8 mouse cellular contexts compared by ENCODE assay signal in the genomic region with DNA sequence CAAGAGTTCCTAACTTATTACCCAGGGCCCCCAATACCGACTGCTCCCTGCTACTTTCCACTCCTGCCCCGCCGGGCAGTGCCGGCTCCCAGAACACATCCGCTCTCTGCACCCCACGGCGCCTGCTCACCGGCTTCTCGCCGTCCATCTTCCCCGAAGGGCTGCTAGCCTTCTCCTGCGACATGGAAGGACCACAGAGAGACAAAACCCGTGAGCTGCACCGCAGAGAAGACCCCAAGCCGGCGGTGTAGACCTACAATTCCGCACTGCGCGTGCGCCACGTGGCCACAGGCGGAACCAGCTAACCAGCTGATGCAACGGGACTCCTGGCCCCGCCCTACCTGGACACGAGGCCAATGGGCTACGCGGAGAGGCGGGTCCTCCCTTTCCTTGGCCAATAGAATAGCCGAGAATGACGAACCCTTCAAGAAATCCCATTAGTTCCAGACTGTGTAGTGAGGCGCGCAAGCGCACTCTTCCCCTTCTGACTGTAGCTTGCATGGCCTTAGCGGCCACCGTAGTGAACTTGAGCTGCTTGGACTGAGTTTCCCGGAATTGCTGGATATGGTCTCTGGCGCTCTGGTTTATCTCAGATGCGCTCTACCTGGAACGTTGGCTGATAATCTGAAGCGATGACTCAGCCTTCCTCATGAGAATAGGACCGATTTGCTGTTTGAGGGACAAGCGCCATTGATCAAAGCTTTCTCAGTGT. TPM values are rescaled to one million over a fixed set of nuclear protein-coding genes. Genes with fewer than 3 reads are reported as not detected.
DNase-seq lines count a peak whose midpoint lies in the region; ATAC-seq and TF ChIP-seq lines count a peak whose summit lies in the region.

A gene (minus strand): TSS at position 310 of the 712 bp plus-strand sequence.

- intact Hi-C loops in heart, postnatal 25 days (cut with DNase I) = loop anchor here (10.0 kb wide), 1 partner anchor 355 kb away; no protein-coding TSS in a partner anchor

- peak within 1 kb of the TSS; percentile 98 for H3K9ac ChIP-seq in ES-E14 (ENCODE audit: insufficient read depth, low read depth, low read length, poor library complexity, severe bottlenecking)
- peak within 1 kb of the TSS; percentile 77 for H3K9ac ChIP-seq in forebrain, embryonic 15.5 days (replicated peaks)

- DNase-seq in ES-E14 (ENCODE audit: low read depth, low spot score) = peak; percentile 98
- DNase-seq in cerebellum, adult 11-12 months = peak; percentile 99
- peak; percentile 97 for DNase-seq in heart, postnatal 25 days (ENCODE audit: low spot score)
- DNase-seq in layer of hippocampus, adult 18-20 months (ENCODE audit: low spot score in 2 of 2) = peak; percentile 97 to 99
- DNase-seq in lung, adult 2 months = peak; percentile 95
- DNase-seq in thymus, adult 18-20 months = peak; percentile 93 to 96

- in situ Hi-C loops in ES-E14 (cut with MboI; ENCODE audit: low sequenced_read_pairs in 2 of 2, unreplicated experiment in 2 of 2) = loop anchor here (10.0 to 25.0 kb wide), 4 partner anchors 362 to 912 kb away; a partner anchor contains a TSS

- H3K9me3 ChIP-seq in ES-E14 (ENCODE audit: control insufficient read depth, insufficient read depth, low read depth, low read length) = no peaks in the 10 kb centered on the region
- H3K9me3 ChIP-seq in forebrain, embryonic 15.5 days = no peaks in the 10 kb centered on the region

- peak; percentile 100 for ATAC-seq in forebrain, embryonic 15.5 days (replicated peaks)
- peak; percentile 99 for ATAC-seq in neutrophil, adult 5-6 weeks (ENCODE audit: extremely low read depth, insufficient number of reproducible peaks, low FRiP score, poor library complexity, severe bottlenecking)

- H3K27me3 ChIP-seq in forebrain, embryonic 15.5 days = no peaks in the 10 kb centered on the region

- H3K4me2 ChIP-seq in forebrain, embryonic 15.5 days (replicated peaks) = peak within 1 kb of the TSS; percentile 75

- H3K36me3 ChIP-seq in ES-E14 (ENCODE audit: control insufficient read depth, insufficient read depth, low read length, poor library complexity, severe bottlenecking) = peaks cover 12% of the 10 kb centered on the region
- no peaks in the 10 kb centered on the region for H3K36me3 ChIP-seq in forebrain, embryonic 15.5 days

- TF ChIP-seq CTCF in lung, adult 2 months (IDR thresholded peaks at IDR 0.05; ENCODE audit: insufficient read depth, low read length) = no peak

- peak within 1 kb of the TSS; percentile 95 to 99 for H3K4me3 ChIP-seq in ES-E14 (ENCODE audit: insufficient read depth in 1 of 2, low read depth in 1 of 2, low read length in 2 of 2, poor library complexity in 1 of 2, severe bottlenecking in 1 of 2)
- H3K4me3 ChIP-seq in forebrain, embryonic 15.5 days = peak within 1 kb of the TSS; percentile 65
- peak within 1 kb of the TSS; percentile 93 for H3K4me3 ChIP-seq in lung, adult 2 months (replicated peaks; ENCODE audit: extremely low read depth, low read depth, low read length)

- H3K27ac ChIP-seq in ES-E14 (ENCODE audit: insufficient read depth, low read depth, low read length, poor library complexity, severe bottlenecking) = no peak within 1 kb of the TSS
- 0 out of 2 replicates have a peak within 1 kb of the TSS, but pooled peaks have one; percentile 35 for H3K27ac ChIP-seq in forebrain, embryonic 15.5 days (replicated peaks)

- peak; percentile 71; the same call in 1 of the 2 replicates for TF ChIP-seq POLR2A in lung, adult 2 months (IDR thresholded peaks at IDR 0.05; ENCODE audit: borderline replicate concordance, extremely low read depth, low read depth, low read length)

- WGBS in forebrain, embryonic 15.5 days = under 1% methylated on average over 42 of the region's 42 CpGs
- WGBS in lung, adult 2 months = under 1% methylated on average over 42 of the region's 42 CpGs

- peaks cover 0 to 5% of the 10 kb centered on the region in 2 experiments; a peak in 2 of 4 replicates for H3K4me1 ChIP-seq in ES-E14 (ENCODE audit: control insufficient read depth in 2 of 2, insufficient read depth in 2 of 2, low read length in 2 of 2, poor library complexity in 1 of 2)
- H3K4me1 ChIP-seq in forebrain, embryonic 15.5 days = peaks cover 19% of the 10 kb centered on the region
- peaks cover 7% of the 10 kb centered on the region for H3K4me1 ChIP-seq in lung, adult 2 months (ENCODE audit: control insufficient read depth, insufficient read depth, low read length)

TF ChIP-seq in ES-E14, 5 proteins besides CTCF, POLR2A, EP300 and RAD21:
- TF ChIP-seq ZNF384 (IDR thresholded peaks at IDR 0.05; ENCODE audit: low read depth, low read length) = no peak
- no peak for TF ChIP-seq HCFC1 (IDR thresholded peaks at IDR 0.05; ENCODE audit: borderline replicate concordance, insufficient read depth, low read length)
- TF ChIP-seq CHD2 (IDR thresholded peaks at IDR 0.05; ENCODE audit: low read depth, low read length) = peak; percentile 63
- TF ChIP-seq ZC3H11A (IDR thresholded peaks at IDR 0.05; ENCODE audit: borderline replicate concordance, low read depth, low read length) = no peak
- peak; percentile 61 for TF ChIP-seq MAFK (IDR thresholded peaks at IDR 0.05; ENCODE audit: insufficient read depth, low read depth, low read length)

RNA-seq across cellular contexts. Expression of the gene that starts here (rescaled TPM):
- total RNA-seq in ES-E14 (2012; rRNA removed) = 100 TPM in 2 replicates
- polyA plus RNA-seq in forebrain, embryonic 15.5 days (2015; fragmentation: Nextera tagmentation; extraction: Ambion mirVana) = 55.4 and 56.3 TPM in 2 replicates
- total RNA-seq in heart, postnatal 25 days (2021) = 10 to 100 TPM; 22.5 to 25.1 TPM
- total RNA-seq in layer of hippocampus, adult 18-20 months (2021) = 10 to 100 TPM; 33.7 to 35.0 TPM
- polyA plus RNA-seq in lung, adult 2 months (2012; rRNA removed) = 8.7 and 13.0 TPM in 2 replicates
- total RNA-seq in neutrophil, adult 5-6 weeks (2017) = 51.9 and 65.4 TPM in 2 replicates
